Mouse (Mus musculus) heart, embryonic 14.5 days (tissue): ENCODE measurements around the gene Fabp1. TPM values are rescaled to one million over a fixed set of nuclear protein-coding genes. Genes with fewer than 3 reads are reported as not detected.

Source experiments
- ATAC-seq: fragments of 200-750 bp; cut with Nextera tagmentation; 2 replicates; pipeline ENCODE4 v1.8.0; 2017; ENCODE audit warnings: low read depth, moderate TSS enrichment; ENCODE audit not compliant: insufficient number of reproducible peaks, insufficient read depth, low FRiP score
- H3K27ac ChIP-seq, 2 experiments: fragments of 200-500 bp in 1 of 2; fragments of 300-500 bp in 1 of 2; sonication (generic) in 1 of 2; replicated peaks in 1 of 2; 2 replicates each; pipeline ENCODE4 v1.5.1; 2012 to 2014; ENCODE audit warnings: low read depth in 2 of 2, low read length in 2 of 2, control low read depth in 1 of 2, mild to moderate bottlenecking in 1 of 2, mixed read lengths in 1 of 2; ENCODE audit not compliant: control insufficient read depth in 1 of 2, insufficient read depth in 1 of 2
- H3K27me3 ChIP-seq: fragments of 300-500 bp; sonication (generic); 2 replicates; pipeline ENCODE4 v1.6.1; 2014; ENCODE audit warnings: mild to moderate bottlenecking, low read length, control low read depth; ENCODE audit not compliant: control insufficient read depth, insufficient read depth
- H3K36me3 ChIP-seq: fragments of 300-500 bp; sonication (generic); 2 replicates; pipeline ENCODE4 v1.6.1; 2014; ENCODE audit warnings: mild to moderate bottlenecking, control low read depth, low read length, mixed read lengths; ENCODE audit not compliant: control insufficient read depth, insufficient read depth
- H3K4me1 ChIP-seq, 2 experiments: fragments of 200-500 bp in 1 of 2; fragments of 300-500 bp in 1 of 2; sonication (generic) in 1 of 2; 2 replicates each; pipeline ENCODE4 v1.6.1; 2012 to 2014; ENCODE audit warnings: low read length in 2 of 2, control low read depth in 1 of 2, mixed read lengths in 1 of 2; ENCODE audit not compliant: control insufficient read depth in 2 of 2, insufficient read depth in 2 of 2
- H3K4me2 ChIP-seq: fragments of 300-500 bp; sonication (generic); 2 replicates; pipeline ENCODE4 v1.6.1; 2014; ENCODE audit warnings: mild to moderate bottlenecking, low read length
- H3K4me3 ChIP-seq, 2 experiments: fragments of 200-500 bp in 1 of 2; fragments of 300-500 bp in 1 of 2; sonication (generic) in 1 of 2; 2 replicates each; pipeline ENCODE4 v1.5.1; 2012 to 2014; ENCODE audit warnings: low read length in 2 of 2, mild to moderate bottlenecking in 2 of 2, control low read depth in 1 of 2, low read depth in 1 of 2, moderate library complexity in 1 of 2; ENCODE audit not compliant: control insufficient read depth in 1 of 2, insufficient read depth in 1 of 2
- H3K9ac ChIP-seq: fragments of 300-500 bp; sonication (generic); 2 replicates; pipeline ENCODE4 v1.6.1; 2014; ENCODE audit warnings: mild to moderate bottlenecking, low read length
- H3K9me3 ChIP-seq: fragments of 300-500 bp; sonication (generic); 2 replicates; pipeline ENCODE4 v1.6.1; 2016; ENCODE audit warnings: low read length, control low read depth; ENCODE audit not compliant: control insufficient read depth
- WGBS: fragments of 180-500 bp; shearing (Covaris S2); extraction: QIAGEN DNeasy Blood & Tissue Kit; methylation state at CpG from one replicate; pipeline ENCODE4 v1.1.7; 2014; 5-methylcytosine and 5-hydroxymethylcytosine counted together
- polyA plus RNA-seq: library from polyadenylated mRNA; unstranded; fragments of >200 nt; fragmentation: Nextera tagmentation; extraction: Ambion mirVana; gene quantifications from 2 replicates; pipeline ENCODE4 v1.2.1, GENCODE M21; 2014

The Fabp1 gene
- polyA plus RNA-seq, 1 experiment from 2014 or later = not detected

GRCm38 (mm10) chr6:71196107-71196506 is 3.5 kb upstream of the Fabp1 start:
- Histone ChIP-seq H3K36me3 (no peaks in the 10 kb centered on the region), H3K4me2 (no peak overlapping the region), H3K27ac (no peak overlapping the region), H3K4me3 (no peak overlapping the region), H3K9ac (no peak overlapping the region), H3K27me3 (no peaks in the 10 kb centered on the region), H3K4me1 (peaks cover 9 to 11% of the 10 kb centered on the region in 2 experiments; a peak in 3 of 4 replicates), H3K9me3 (no peaks in the 10 kb centered on the region)
- ATAC-seq = no peak

GRCm38 (mm10) chr6:71197636-71198535 is 1.7 kb upstream of the Fabp1 start:
- 33% methylated on average over 13 of the region's 13 CpGs for WGBS
- no peaks in the 10 kb centered on the region for H3K27me3 ChIP-seq
- H3K4me3 ChIP-seq = no peak overlapping the region
- no peaks in the 10 kb centered on the region for H3K36me3 ChIP-seq
- H3K4me1 ChIP-seq = peaks cover 9 to 11% of the 10 kb centered on the region in 2 experiments; a peak in 3 of 4 replicates
- no peak for ATAC-seq
- H3K9ac ChIP-seq = no peak overlapping the region
- H3K9me3 ChIP-seq = no peaks in the 10 kb centered on the region
- 0 out of 4 replicates have a peak overlapping the region, but pooled peaks of 1 of the 2 experiments have one; percentile 6 for H3K27ac ChIP-seq
- H3K4me2 ChIP-seq = peak overlapping the region; percentile 4

GRCm38 (mm10) chr6:71201925-71202324 is 2.3 kb downstream of the Fabp1 start:
- H3K9me3 ChIP-seq = no peaks in the 10 kb centered on the region
- H3K4me3 ChIP-seq = no peak overlapping the region
- H3K4me2 ChIP-seq = no peak overlapping the region
- no peak overlapping the region for H3K27ac ChIP-seq
- H3K36me3 ChIP-seq = no peaks in the 10 kb centered on the region
- no peak for ATAC-seq
- H3K4me1 ChIP-seq = peaks cover 9 to 11% of the 10 kb centered on the region in 2 experiments; a peak in 3 of 4 replicates
- H3K9ac ChIP-seq = no peak overlapping the region
- 69% methylated on average over 5 of the region's 5 CpGs for WGBS
- H3K27me3 ChIP-seq = no peaks in the 10 kb centered on the region

- Histone ChIP-seq H3K9ac (no peak overlapping the region), H3K4me2 (no peak overlapping the region), H3K4me3 (no peak overlapping the region), H3K4me1 (no peaks in the 10 kb centered on the region), H3K36me3 (no peaks in the 10 kb centered on the region), H3K9me3 (no peaks in the 10 kb centered on the region), H3K27me3 (no peaks in the 10 kb centered on the region), H3K27ac (no peak overlapping the region)
- 74% methylated on average over 5 of the region's 5 CpGs for WGBS
- no peak for ATAC-seq
These were observed 4.0 kb downstream of the Fabp1 start for GRCm38 (mm10) chr6:71203674-71204073.

DNA sequence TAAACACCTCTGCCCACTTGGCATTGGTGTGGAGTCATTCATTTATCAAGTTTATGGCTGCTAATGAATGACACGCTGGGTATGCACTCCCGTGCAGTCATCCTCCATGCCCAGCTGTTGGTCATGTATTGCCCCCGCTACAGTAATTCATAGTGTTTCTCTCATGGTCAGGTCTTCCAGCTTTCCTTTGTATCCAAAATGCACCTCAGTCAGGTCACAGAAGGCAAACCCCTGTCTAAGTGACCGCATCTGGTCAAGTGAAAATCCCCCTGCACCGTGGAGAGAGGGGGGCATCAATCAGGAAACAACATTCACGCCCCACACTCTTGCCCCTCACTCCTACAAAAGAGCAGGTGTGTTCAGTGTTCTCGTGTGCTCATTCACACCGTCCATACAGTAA is 4.5 kb downstream of the Fabp1 start:
- Histone ChIP-seq H3K27me3 (no peaks in the 10 kb centered on the region), H3K4me3 (no peak overlapping the region), H3K9me3 (no peaks in the 10 kb centered on the region), H3K4me1 (no peaks in the 10 kb centered on the region), H3K4me2 (no peak overlapping the region), H3K27ac (no peak overlapping the region), H3K36me3 (no peaks in the 10 kb centered on the region), H3K9ac (no peak overlapping the region)
- 94% methylated on average over 8 of the region's 8 CpGs for WGBS
- ATAC-seq = no peak

- 66% methylated on average over 2 of the region's 2 CpGs for WGBS
These were observed 9.1 kb downstream of the Fabp1 start for GRCm38 (mm10) chr6:71208691-71209090.

GRCm38 (mm10) chr6:71211917-71212316 is 12.3 kb downstream of the Fabp1 start:
- Histone ChIP-seq H3K36me3 (peaks cover 45% of the 10 kb centered on the region), H3K9ac (no peak overlapping the region), H3K27ac (0 out of 4 replicates have a peak overlapping the region, but pooled peaks of 1 of the 2 experiments have one; percentile 9), H3K9me3 (0 out of 2 replicates have a peak, but pooled peaks cover 3% of the 10 kb centered on the region), H3K27me3 (no peaks in the 10 kb centered on the region), H3K4me3 (no peak overlapping the region), H3K4me2 (no peak overlapping the region), H3K4me1 (0 out of 4 replicates have a peak, but pooled peaks cover 0 to 3% of the 10 kb centered on the region in 2 experiments)
- WGBS = 19% methylated on average over 7 of the region's 7 CpGs
- ATAC-seq = no peak

More at GRCm38 (mm10) chr6:71208691-71209090, 9.1 kb downstream of the Fabp1 start:
- Histone ChIP-seq H3K4me3 (no peak overlapping the region), H3K4me1 (0 out of 4 replicates have a peak, but pooled peaks cover 0 to 3% of the 10 kb centered on the region in 2 experiments), H3K9me3 (0 out of 2 replicates have a peak, but pooled peaks cover 3% of the 10 kb centered on the region), H3K4me2 (no peak overlapping the region), H3K36me3 (peaks cover 13% of the 10 kb centered on the region), H3K27me3 (no peaks in the 10 kb centered on the region), H3K27ac (no peak overlapping the region), H3K9ac (no peak overlapping the region)
- no peak for ATAC-seq
